Mouse (Mus musculus): ENCODE measurements around the gene Gm11437.

- TF ChIP-seq CTCF (IDR thresholded peaks at IDR 0.05; ENCODE audit: low read depth, low read length) = no peak
- no peak for TF ChIP-seq POLR2A (IDR thresholded peaks at IDR 0.05; ENCODE audit: borderline replicate concordance, low read depth, low read length)
These were observed 25.5 kb downstream of the Gm11437 start for GRCm38 (mm10) chr11:84141752-84142151.
